Mouse (Mus musculus) kidney, postnatal 14 days (tissue): ENCODE measurements around the gene Khdrbs2.
"Not testable (repeated sequence)": the region's sequence is repeated elsewhere in the genome, so short reads cannot be mapped to it uniquely, and the experiment has no call there.

Source experiments
- DNase-seq: peaks from one replicate; pipeline ENCODE4 v3.0.0; 2022; ENCODE audit warnings: mixed read lengths

Gene Khdrbs2

DNA sequence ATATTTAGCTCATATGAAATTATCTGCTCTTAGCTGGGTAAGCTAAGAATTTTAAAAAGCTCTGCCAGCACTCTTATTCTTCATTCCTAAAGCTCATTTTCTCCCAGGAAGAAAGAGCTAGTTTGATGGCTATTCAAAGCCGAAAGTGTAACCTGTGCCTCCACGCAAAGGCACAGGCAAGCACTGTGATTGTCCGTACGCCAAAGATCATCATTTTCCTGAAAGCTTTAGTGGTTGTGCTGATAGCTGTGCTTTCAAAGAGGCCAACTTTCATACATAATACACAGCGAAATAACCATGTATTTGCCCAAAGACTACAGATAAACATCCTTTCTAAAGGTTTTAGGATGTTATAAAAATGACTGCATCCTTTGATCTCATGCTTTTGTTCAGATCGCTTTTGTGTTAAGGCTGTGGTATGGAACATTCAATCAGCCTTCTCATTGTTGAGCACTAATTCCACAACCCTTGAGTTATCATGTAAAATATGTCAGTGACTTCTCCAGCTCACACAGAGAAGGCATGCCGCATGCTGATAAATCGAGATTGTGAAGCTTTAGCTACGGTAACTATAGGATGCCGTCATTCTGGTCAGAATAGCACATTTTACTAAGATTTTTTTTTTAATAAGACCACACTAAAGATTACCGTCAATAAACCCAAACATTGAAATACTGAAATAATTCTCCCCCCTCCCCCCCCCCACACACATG is 299.1 kb downstream of the Khdrbs2 start:
- no peak for DNase-seq

DNA sequence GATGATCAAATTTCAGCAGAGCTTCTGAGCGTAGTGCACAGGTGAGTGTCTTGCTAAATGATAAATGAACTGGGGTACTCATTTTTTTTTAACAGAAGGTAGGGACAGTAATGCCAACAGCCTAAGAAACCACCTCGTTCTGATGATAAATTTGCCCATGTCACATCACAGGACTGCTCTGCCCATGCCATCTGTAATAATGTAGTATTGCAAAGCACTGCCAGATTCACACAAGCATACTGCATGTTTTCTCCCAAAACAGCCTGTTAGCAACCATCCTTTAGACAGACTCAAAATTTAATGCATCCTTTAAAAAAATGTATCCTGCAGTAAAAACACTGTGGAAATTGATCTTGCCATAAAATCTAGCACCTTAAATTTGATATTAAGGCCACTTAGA is 315.4 kb downstream of the Khdrbs2 start:
- DNase-seq = no peak

DNA sequence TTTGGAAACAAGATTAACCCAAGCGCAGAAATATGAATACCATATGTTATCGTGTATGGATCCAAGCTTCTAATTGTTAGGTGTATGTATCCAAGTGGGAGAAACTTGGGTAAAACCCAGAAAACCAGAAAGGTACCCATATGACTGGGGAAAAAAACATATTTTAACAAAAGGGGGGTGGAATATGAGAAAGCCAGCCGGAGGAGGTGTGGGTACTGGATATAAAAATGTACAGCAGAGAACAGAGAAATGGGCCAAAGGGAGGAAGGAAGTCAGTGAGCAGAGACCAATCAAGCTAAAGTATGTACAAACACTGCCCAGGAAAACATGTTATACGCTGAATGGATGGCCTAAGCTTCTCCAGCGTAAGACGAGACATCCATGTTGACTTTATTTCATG is 330.9 kb downstream of the Khdrbs2 start:
- DNase-seq = no peak

DNA sequence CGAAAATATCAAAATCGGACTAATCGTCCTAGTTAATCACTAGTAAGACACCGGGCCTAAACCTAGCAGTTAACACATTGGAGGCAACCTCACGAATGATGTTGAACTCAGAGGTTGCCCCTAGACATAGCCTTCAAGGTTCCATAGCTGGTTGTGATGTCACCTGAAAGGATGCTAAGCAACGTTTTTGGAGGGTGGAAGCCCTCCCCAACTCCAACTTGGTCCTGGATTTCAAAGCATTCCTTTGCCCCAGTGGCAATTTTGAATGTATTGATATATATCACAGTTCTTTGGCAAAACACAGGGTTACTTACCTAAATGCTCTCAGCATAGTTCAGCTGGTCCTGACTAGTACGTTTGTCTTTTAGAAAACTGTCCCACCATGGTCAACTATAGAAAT is 374.7 kb downstream of the Khdrbs2 start, which contains the start of gene Gm5415:
Gene Gm5415 (minus strand): TSS at position 101 of the 400 bp plus-strand sequence.
- not testable (repeated sequence) for DNase-seq

DNA sequence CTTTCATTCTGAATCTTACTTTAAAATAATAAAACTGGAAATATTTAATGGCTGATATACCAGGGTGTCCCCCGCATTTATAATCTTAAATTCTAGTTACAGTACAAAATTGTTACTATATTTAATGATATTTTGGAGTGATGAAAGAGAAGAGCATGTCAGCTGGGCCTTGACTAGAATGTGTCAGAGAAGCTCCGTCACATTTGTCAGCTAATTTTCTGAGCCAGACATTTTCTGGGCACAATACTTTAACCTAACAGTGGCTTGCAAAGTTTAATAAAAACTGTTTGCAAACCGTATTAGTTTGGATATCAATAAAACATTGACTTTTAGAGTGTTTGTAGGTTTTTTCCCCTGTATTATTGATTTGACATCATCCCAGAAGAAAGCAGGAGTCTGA is 380.9 kb downstream of the Khdrbs2 start:
- no peak for DNase-seq

DNA sequence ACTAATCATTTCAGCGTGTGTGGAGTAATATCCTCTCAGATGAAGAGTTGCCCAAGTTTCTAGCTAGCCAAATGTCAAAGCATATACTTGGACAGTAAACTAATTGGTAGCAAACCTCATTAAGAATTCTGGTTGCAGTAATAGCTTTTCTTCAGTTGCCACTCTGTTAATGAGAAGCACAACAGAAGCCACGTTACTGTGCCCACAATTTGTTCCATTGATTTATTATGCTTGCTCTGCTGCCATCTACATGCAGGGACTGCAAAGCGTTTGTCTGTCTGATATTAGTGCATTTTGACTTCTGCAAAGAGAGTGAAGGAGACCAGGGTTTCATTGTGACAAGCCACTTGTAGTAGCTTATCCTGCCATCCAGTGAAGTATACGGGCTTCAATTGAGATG is 381.4 kb downstream of the Khdrbs2 start:
- DNase-seq = no peak

DNA sequence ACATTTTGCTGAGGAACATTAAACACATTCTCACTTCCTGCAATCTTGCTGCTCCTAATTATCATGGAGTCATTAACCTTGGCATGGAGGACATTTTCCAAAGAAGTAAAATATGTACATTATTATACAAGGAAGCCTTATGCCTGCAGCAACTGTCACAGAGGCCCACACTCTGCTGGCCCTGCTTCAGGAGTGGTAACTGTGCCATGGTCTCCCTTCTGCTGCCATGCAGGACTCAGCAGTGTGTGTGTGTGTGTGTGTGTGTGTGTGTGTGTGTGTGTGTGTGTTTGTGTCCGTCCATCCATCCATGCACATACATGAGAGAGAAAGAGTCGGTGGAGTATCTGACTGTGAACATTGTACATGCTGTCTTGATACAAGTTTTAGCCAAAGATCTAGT is 396.4 kb downstream of the Khdrbs2 start:
- DNase-seq = no peak

DNA sequence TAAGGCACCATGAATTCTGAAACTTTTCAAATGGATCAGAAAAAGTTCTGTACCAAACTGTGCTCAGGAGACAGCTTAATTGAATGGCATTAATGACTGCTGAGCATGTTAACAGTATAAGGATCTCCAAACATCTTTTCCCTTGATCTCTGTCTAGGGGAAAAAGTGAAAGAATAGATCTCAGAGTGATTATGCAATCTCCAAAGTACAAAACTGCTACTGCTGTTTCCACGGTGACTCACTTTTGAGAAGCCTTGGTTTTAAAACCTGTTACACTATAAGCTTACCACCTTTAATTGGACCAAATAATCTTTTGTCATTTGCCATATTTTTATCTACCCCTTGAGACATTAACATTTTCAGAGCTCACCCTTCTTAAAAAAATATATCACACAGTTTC is 453.5 kb downstream of the Khdrbs2 start:
- DNase-seq = no peak

DNA sequence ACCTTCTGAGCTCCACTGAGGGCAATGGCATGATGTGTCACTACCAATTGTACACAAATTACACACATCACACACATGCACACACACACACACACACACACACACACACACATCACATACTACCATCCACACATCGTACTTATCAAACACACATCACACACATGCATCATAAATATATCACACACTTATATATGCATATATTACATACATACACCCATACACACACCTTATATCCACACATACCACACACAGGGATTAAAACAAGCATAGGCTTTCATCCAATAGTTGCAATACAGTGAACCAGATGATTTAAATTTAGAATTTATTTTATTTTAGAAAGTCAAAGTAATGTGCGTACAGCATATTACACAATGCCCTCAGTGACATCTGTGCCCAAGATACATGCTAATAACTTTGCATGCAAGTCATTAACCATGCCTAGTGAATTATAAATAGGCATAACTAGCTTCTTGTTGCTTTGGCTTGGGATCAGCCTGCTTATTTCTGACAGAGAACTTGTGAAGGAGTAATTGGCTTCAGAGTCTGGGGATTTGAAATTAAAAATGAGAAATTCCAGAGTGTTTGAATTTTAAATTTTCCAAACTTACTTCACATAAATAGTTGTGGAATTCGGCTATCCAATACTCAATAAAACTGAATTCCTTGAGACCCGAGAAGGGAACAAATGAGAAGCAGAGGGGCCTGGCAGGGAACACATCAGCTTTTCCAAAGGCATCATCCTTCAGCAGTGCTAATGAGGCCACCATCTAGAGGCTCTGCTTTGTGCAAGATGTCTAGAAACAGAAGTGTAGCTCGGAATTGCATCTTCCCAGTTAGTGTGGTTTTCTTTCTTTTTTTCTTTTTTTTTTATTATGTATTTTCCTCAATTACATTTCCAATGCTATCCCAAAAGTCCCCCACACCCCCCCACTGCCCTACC is 460.2 kb downstream of the Khdrbs2 start:
- DNase-seq = no peak

DNA sequence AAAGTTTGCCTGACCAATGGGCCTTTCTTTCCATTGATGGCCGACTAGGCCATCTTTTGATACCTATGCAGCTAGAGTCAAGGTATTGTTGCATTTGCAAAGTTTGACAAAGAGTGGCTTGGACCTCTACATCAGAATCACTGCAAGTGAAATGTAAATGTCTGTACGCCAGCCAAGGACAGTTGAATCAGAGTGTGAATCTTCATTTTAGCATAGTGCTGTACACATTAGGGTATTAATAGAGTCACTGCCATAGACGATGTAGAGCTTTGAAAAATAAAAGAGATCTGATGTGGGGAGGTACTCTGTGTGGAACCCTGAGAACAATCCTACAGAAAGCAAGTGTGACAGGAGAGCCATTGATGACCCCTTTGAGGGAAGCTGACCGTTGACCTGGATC is 460.9 kb downstream of the Khdrbs2 start:
- DNase-seq = no peak

DNA sequence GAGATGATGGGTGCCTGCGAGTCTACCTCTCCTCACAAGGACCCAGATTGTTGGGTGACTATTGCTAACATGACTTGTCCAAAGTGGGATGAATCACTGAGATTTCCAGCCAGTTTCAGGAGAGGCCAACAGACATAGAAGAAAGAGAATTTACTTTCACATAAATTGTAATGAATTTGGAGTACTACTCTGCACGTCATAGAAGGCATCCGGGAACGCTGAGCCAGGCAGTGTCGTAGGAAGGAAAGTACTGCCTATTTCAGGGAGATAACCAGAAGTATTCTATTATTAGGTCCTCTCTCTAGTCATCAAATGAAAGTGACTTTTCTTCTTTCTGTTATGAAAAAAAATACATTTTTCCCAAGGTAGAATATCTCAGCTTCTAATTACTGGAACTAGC is 466.6 kb downstream of the Khdrbs2 start:
- no peak for DNase-seq

DNA sequence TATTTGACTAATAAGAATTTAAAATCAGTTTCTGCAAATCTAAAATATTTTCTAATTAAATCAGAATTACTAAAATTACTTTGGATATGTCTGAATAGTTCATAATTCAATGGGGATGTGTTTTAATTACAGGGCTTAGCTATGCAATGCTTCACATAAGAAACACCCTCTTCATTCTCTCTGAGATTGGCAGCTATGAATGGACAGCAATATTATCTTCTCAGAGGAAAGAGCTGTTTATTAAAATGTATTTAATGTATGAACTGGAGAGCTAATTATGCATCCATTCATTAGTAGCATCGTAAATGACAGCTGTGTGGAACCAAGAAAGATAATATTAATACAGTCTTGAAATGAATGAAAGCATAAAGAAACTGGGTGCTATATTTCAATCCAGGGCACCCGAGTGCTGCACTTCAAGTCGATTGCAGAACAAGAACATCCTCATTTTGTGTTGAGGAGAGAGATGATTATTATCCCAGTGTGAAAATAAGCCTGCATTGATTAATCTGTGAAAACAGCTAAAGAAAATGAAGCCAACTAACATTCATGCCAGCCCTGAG is 477.2 kb downstream of the Khdrbs2 start:
- DNase-seq = no peak

DNA sequence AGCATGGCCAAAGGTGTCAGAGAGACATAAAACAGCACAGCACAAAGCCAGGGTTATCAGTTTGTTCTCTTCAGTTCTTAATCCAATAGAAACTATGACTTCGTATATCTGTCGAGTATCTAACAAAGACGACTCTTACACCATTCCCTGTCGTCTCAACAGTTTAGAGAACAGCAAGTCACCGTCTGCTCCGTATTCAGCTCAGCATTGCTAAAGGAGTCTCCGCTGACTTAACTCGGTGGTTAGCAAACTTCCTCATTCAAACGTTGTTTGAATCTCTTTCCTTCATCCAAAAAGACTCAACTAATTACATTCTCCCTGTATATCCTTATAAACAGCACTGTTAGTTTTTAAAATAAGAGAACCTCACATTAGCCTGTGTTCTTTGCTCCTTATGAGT is 521.3 kb downstream of the Khdrbs2 start:
- no peak for DNase-seq

DNA sequence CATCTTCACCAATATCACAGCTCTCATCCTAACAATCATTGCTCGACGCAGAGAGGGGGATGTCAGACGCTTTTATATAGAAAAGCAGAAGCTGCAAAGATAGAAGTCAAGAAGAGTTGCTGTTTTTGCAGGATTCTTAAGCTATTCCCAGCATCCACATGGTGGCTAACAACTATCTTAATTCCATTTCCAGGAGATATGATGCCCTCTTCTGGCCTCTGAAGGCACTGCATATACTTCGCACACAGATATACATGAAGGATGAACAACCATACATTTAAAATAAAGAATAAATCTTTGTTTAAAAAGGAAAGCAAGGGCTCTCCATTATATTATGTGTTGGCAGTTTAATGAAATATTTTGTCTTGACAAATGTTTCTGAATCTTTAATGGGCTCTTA is 527.6 kb downstream of the Khdrbs2 start:
- no peak for DNase-seq

DNA sequence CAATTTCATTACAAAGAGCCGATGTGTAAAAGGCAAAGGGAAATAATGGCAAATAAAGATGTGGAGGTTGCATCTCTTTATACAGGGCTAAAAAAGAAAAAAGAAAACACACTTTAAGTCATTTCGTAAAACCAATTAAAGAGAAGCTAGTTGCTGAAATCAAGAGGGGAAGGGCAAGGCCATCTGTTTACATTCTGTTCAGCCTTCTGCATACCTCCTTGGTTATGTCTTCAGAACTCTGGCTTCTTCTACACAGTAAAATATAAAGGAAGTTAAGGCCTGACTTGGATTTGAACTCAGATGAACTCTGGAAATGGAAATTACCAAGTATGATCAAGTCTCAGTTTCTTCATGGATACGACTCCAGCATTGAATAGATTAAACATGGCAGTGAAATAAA is 528.8 kb downstream of the Khdrbs2 start:
- DNase-seq = no peak
